Mouse (Mus musculus) CH12.LX (cell line): ENCODE data around the gene Spata13. TPM values are rescaled to one million over a fixed set of nuclear protein-coding genes. Genes with fewer than 3 reads are reported as not detected.

Source experiments
- DNase-seq: peaks from one replicate; pipeline ENCODE4 v3.0.0-alpha.2; 2013; ENCODE audit errors: extremely low read depth
- H3K27ac ChIP-seq: 2 replicates; pipeline ENCODE4 v1.5.1; 2012; ENCODE audit warnings: low read depth, mild to moderate bottlenecking, control low read depth, moderate library complexity; ENCODE audit not compliant: insufficient read depth
- H3K27me3 ChIP-seq: replicated peaks from 2 replicates; pipeline ENCODE3; 2012; ENCODE audit warnings: inconsistent platforms
- H3K36me3 ChIP-seq, 2 experiments: replicated peaks in 1 of 2; 2 replicates each; pipeline versions ENCODE3 to v1.6.1; 2012; ENCODE audit warnings: inconsistent platforms in 1 of 2, low read length in 1 of 2, mild to moderate bottlenecking in 1 of 2, mixed read lengths in 1 of 2, moderate library complexity in 1 of 2; ENCODE audit not compliant: control insufficient read depth in 1 of 2, insufficient read depth in 1 of 2
- H3K4me1 ChIP-seq, 2 experiments: 2 replicates each; pipeline ENCODE4 v1.6.1; 2012; ENCODE audit warnings: inconsistent platforms in 1 of 2, moderate library complexity in 1 of 2; ENCODE audit not compliant: insufficient read depth in 2 of 2, control insufficient read depth in 1 of 2
- H3K4me2 ChIP-seq: 2 replicates; pipeline ENCODE4 v1.6.1; 2012; ENCODE audit warnings: low read depth, mild to moderate bottlenecking, control low read depth; ENCODE audit not compliant: poor library complexity, insufficient read depth, severe bottlenecking
- H3K4me3 ChIP-seq, 3 experiments: fragments of 150-350 bp in 1 of 3; sonication (generic) in 1 of 3; replicated peaks in 1 of 3; 2 replicates each; pipeline versions ENCODE3 to v1.5.1; 2011 to 2012; ENCODE audit warnings: low read depth in 2 of 3, low read length in 2 of 3, mild to moderate bottlenecking in 2 of 3, moderate library complexity in 2 of 3, control low read depth in 1 of 3, improper control_type of control experiment in 1 of 3, inconsistent platforms in 1 of 3, mixed read lengths in 1 of 3; ENCODE audit not compliant: poor library complexity in 1 of 3
- H3K79me2 ChIP-seq: replicated peaks from 2 replicates; pipeline ENCODE4 v1.6.1; 2012; ENCODE audit warnings: mild to moderate bottlenecking, moderate library complexity; ENCODE audit not compliant: control insufficient read depth, poor library complexity, insufficient read depth, severe bottlenecking; ENCODE audit errors: extremely low read depth
- H3K9ac ChIP-seq: 2 replicates; pipeline ENCODE4 v1.6.1; 2012; ENCODE audit warnings: low read depth, mild to moderate bottlenecking, control low read depth, moderate library complexity; ENCODE audit not compliant: insufficient read depth
- H3K9me3 ChIP-seq: replicated peaks from 2 replicates; pipeline ENCODE3; 2012; ENCODE audit warnings: low read length, inconsistent platforms, mixed read lengths
- BHLHE40 ChIP-seq: IDR thresholded peaks from 2 replicates; pipeline ENCODE4 v1.6.1; 2011; ENCODE audit warnings: mild to moderate bottlenecking, low read depth, low read length, improper control_type of control experiment
- CHD2 ChIP-seq: IDR thresholded peaks from 2 replicates; pipeline ENCODE4 v1.6.1; 2011; ENCODE audit warnings: low read length, improper control_type of control experiment
- CTCF ChIP-seq, 2 experiments: IDR thresholded peaks in 1 of 2; conservative IDR thresholded peaks in 1 of 2; 2 replicates each; pipeline ENCODE4 v1.5.1; 2011 to 2012; ENCODE audit warnings: low read depth in 2 of 2, low read length in 2 of 2, improper control_type of control experiment in 1 of 2, inconsistent platforms in 1 of 2, mild to moderate bottlenecking in 1 of 2, moderate library complexity in 1 of 2
- E2F4 ChIP-seq: IDR thresholded peaks from 2 replicates; pipeline ENCODE4 v1.6.1; 2011; ENCODE audit warnings: low read depth, low read length, improper control_type of control experiment; ENCODE audit not compliant: insufficient replicate concordance
- ELF1 ChIP-seq: IDR thresholded peaks from 2 replicates; pipeline ENCODE4 v1.6.1; 2014; ENCODE audit warnings: low read depth, mild to moderate bottlenecking, inconsistent platforms, low read length, improper control_type of control experiment
- HCFC1 ChIP-seq: IDR thresholded peaks from 2 replicates; pipeline ENCODE4 v1.6.1; 2012; ENCODE audit warnings: low read depth, mild to moderate bottlenecking, inconsistent platforms, low read length, improper control_type of control experiment
- IRF4 ChIP-seq: IDR thresholded peaks from 2 replicates; pipeline ENCODE4 v1.6.1; 2014; ENCODE audit warnings: low read depth, mild to moderate bottlenecking, inconsistent platforms, low read length, improper control_type of control experiment
- KAT2A ChIP-seq: IDR thresholded peaks from 2 replicates; pipeline ENCODE4 v1.6.1; 2012; ENCODE audit warnings: low read length, improper control_type of control experiment, inconsistent platforms; ENCODE audit not compliant: insufficient replicate concordance
- MAZ ChIP-seq: IDR thresholded peaks from 2 replicates; pipeline ENCODE4 v1.6.1; 2012; ENCODE audit warnings: low read depth, mild to moderate bottlenecking, inconsistent platforms, low read length, improper control_type of control experiment, moderate library complexity
- MEF2A ChIP-seq: IDR thresholded peaks from 2 replicates; pipeline ENCODE4 v1.6.1; 2014; ENCODE audit warnings: low read depth, mild to moderate bottlenecking, inconsistent platforms, low read length, improper control_type of control experiment, borderline replicate concordance
- MXI1 ChIP-seq: IDR thresholded peaks from 2 replicates; pipeline ENCODE4 v1.6.1; 2011; ENCODE audit warnings: mild to moderate bottlenecking, low read depth, low read length, improper control_type of control experiment
- NELFE ChIP-seq: IDR thresholded peaks from 2 replicates; pipeline ENCODE4 v1.6.1; 2011; ENCODE audit warnings: low read depth, low read length, improper control_type of control experiment
- POLR2A ChIP-seq: IDR thresholded peaks from 2 replicates; pipeline ENCODE4 v1.6.1; 2011; ENCODE audit warnings: low read depth, mild to moderate bottlenecking, improper control_type of control experiment, low read length
- POLR2AphosphoS2 ChIP-seq: IDR thresholded peaks from 2 replicates; pipeline ENCODE4 v1.6.1; 2011; ENCODE audit warnings: low read depth, low read length, improper control_type of control experiment
- RAD21 ChIP-seq: IDR thresholded peaks from 2 replicates; pipeline ENCODE4 v1.6.1; 2011; ENCODE audit warnings: low read depth, mild to moderate bottlenecking, low read length, improper control_type of control experiment, moderate library complexity
- RCOR1 ChIP-seq: conservative IDR thresholded peaks from 2 replicates; pipeline ENCODE4 v1.6.1; 2012; ENCODE audit warnings: low read depth, mild to moderate bottlenecking, inconsistent platforms, low read length, improper control_type of control experiment
- SIN3A ChIP-seq: IDR thresholded peaks from 2 replicates; pipeline ENCODE4 v1.6.1; 2012; ENCODE audit warnings: low read length, improper control_type of control experiment, inconsistent platforms
- SMC3 ChIP-seq: IDR thresholded peaks from 2 replicates; pipeline ENCODE4 v1.6.1; 2011; ENCODE audit warnings: low read depth, low read length, improper control_type of control experiment
- USF1 ChIP-seq: IDR thresholded peaks from 2 replicates; pipeline ENCODE4 v1.6.1; 2014; ENCODE audit warnings: low read depth, mild to moderate bottlenecking, inconsistent platforms, low read length, improper control_type of control experiment
- USF2 ChIP-seq: conservative IDR thresholded peaks from 2 replicates; pipeline ENCODE4 v1.6.1; 2011; ENCODE audit warnings: low read depth, low read length, improper control_type of control experiment
- ZKSCAN1 ChIP-seq: IDR thresholded peaks from 2 replicates; pipeline ENCODE4 v1.6.1; 2012; ENCODE audit warnings: low read depth, inconsistent platforms, low read length, improper control_type of control experiment, borderline replicate concordance
- ZNF384 ChIP-seq: IDR thresholded peaks from 2 replicates; pipeline ENCODE4 v1.6.1; 2012; ENCODE audit warnings: low read depth, low read length, improper control_type of control experiment, inconsistent platforms
- dilution Hi-C: fragments of 300-500 bp; cut with MboI; formaldehyde crosslinking; loops from 2 replicates; pipeline ENCODE4 v1.14.3; 2020; ENCODE audit warnings: low sequenced_read_pairs; ENCODE audit not compliant: extremely low pct_unique_long_range_greater_than_20kb, extremely low pct_ligation_motif_present
- in situ Hi-C: fragments of 300-500 bp; cut with MboI; formaldehyde crosslinking; loops from 3 replicates; pipeline ENCODE4 v1.14.3; 2019; ENCODE audit warnings: low sequenced_read_pairs, low pct_ligation_motif_present, low pct_unique_long_range_greater_than_20kb, mixed read lengths
- polyA plus RNA-seq: library from polyadenylated mRNA; unstranded; fragments of >175 nt; gene quantifications from 2 replicates; pipeline ENCODE4 v1.2.1, GENCODE M21; 2012; ENCODE audit warnings: low read depth; ENCODE audit not compliant: insufficient read length
- total RNA-seq, 2 experiments: library from RNA; depleted of rRNA; stranded (reverse); fragments of 300-350 nt in 1 of 2; fragments of >200 nt in 1 of 2; gene quantifications; 2 replicates each; pipeline ENCODE4 v1.2.3; 2012 to 2014

Spata13 gene
- total and polyA plus RNA-seq, 3 experiments = 11.6 to 15.9 (median 13.6) TPM

GRCm38 (mm10) chr14:60754656-60755055, 120.9 kb downstream of the Spata13 start:
- H3K4me1 ChIP-seq = no peaks in the 10 kb centered on the region
- no peak overlapping the region for H3K27ac ChIP-seq
- no peaks in the 10 kb centered on the region for H3K27me3 ChIP-seq
- no peak overlapping the region for H3K4me2 ChIP-seq
- dilution Hi-C loops = no loop called here
- no peaks in the 10 kb centered on the region for H3K9me3 ChIP-seq
- DNase-seq = no peak
- TF ChIP-seq ZNF384 = no peak
- TF ChIP-seq RCOR1 = no peak
- TF ChIP-seq POLR2A = no peak
- TF ChIP-seq BHLHE40 = no peak
- TF ChIP-seq POLR2AphosphoS2 = no peak
- TF ChIP-seq HCFC1 = no peak
- TF ChIP-seq RAD21 = no peak
- TF ChIP-seq MXI1 = no peak
- TF ChIP-seq ZKSCAN1 = no peak
- no peak for TF ChIP-seq MEF2A
- TF ChIP-seq, all 38 proteins: peak for 0
- Histone ChIP-seq H3K36me3 (peaks cover 86 to 91% of the 10 kb centered on the region in 2 experiments), H3K79me2 (no peaks in the 10 kb centered on the region), H3K4me3 (no peak overlapping the region), H3K9ac (no peak overlapping the region)
- in situ Hi-C loops = no loop called here

- dilution Hi-C loops = no loop called here
- H3K36me3 ChIP-seq = peaks cover 86 to 91% of the 10 kb centered on the region in 2 experiments
Observed at GRCm38 (mm10) chr14:60756271-60756670, 122.5 kb downstream of the Spata13 start.

GRCm38 (mm10) chr14:60757265-60757664, 123.5 kb downstream of the Spata13 start:
- in situ Hi-C loops = no loop called here

More at GRCm38 (mm10) chr14:60756271-60756670, 122.5 kb downstream of the Spata13 start:
- Histone ChIP-seq H3K9ac (no peak overlapping the region), H3K4me3 (no peak overlapping the region), H3K27me3 (no peaks in the 10 kb centered on the region), H3K79me2 (no peaks in the 10 kb centered on the region), H3K4me2 (no peak overlapping the region), H3K9me3 (no peaks in the 10 kb centered on the region), H3K4me1 (no peaks in the 10 kb centered on the region), H3K27ac (no peak overlapping the region)
- no peak for DNase-seq
- in situ Hi-C loops = no loop called here
- no peak for TF ChIP-seq E2F4
- TF ChIP-seq SMC3 = no peak
- TF ChIP-seq KAT2A = no peak
- no peak for TF ChIP-seq USF1
- TF ChIP-seq ZNF384 = no peak

More at GRCm38 (mm10) chr14:60757265-60757664, 123.5 kb downstream of the Spata13 start:
- no peak overlapping the region for H3K4me3 ChIP-seq
- no peaks in the 10 kb centered on the region for H3K4me1 ChIP-seq
- no peaks in the 10 kb centered on the region for H3K79me2 ChIP-seq
- H3K27ac ChIP-seq = no peak overlapping the region
- H3K9ac ChIP-seq = no peak overlapping the region
- no peaks in the 10 kb centered on the region for H3K9me3 ChIP-seq
- H3K27me3 ChIP-seq = no peaks in the 10 kb centered on the region
- H3K4me2 ChIP-seq = no peak overlapping the region
- dilution Hi-C loops = no loop called here
- TF ChIP-seq SMC3 (no peak), CHD2 (no peak), IRF4 (no peak), CTCF (conservative IDR thresholded peaks at IDR 0.05 in 1 of 2, IDR thresholded peaks at IDR 0.05 in 1 of 2; ENCODE audit: low read depth in 2 of 2, low read length in 2 of 2) (no peak), MAZ (no peak), ELF1 (no peak), SIN3A (no peak), RCOR1 (no peak), MXI1 (no peak), USF2 (no peak), NELFE (no peak)
- no peak for DNase-seq
- peaks cover 88 to 93% of the 10 kb centered on the region in 2 experiments for H3K36me3 ChIP-seq
